Mouse (Mus musculus) liver, embryonic 14.5 days (tissue): ENCODE measurements at regions not wholly inside any gene's neighbourhood (a gene's known extent, or its start where the extent isn't known, plus 50 kb on each side); places are given as distances from the start of the nearest gene placed in this dataset.

ENCODE experiments used
- ATAC-seq: fragments of 200-750 bp; cut with Nextera tagmentation; 2 replicates; pipeline ENCODE4 v1.8.0; 2017; ENCODE audit warnings: moderate number of reproducible peaks, mild to moderate bottlenecking, moderate library complexity; ENCODE audit not compliant: insufficient read depth
- DNase-seq, 3 experiments: peaks; one replicate each; pipeline ENCODE4 v3.0.0-alpha.2; 2012 to 2013; ENCODE audit warnings: low read depth in 3 of 3, low spot score in 3 of 3
- H3K27ac ChIP-seq: fragments of 300-500 bp; sonication (generic); 2 replicates; pipeline ENCODE4 v1.5.1; 2014; ENCODE audit warnings: moderate library complexity, mild to moderate bottlenecking, control low read depth, inconsistent platforms
- H3K27me3 ChIP-seq: fragments of 300-500 bp; sonication (generic); 2 replicates; pipeline ENCODE4 v1.6.1; 2014; ENCODE audit warnings: mild to moderate bottlenecking, low read length, moderate library complexity; ENCODE audit not compliant: control insufficient read depth, insufficient read depth
- H3K36me3 ChIP-seq: fragments of 300-500 bp; sonication (generic); replicated peaks from 2 replicates; pipeline ENCODE4 v1.6.1; 2014; ENCODE audit warnings: low read depth; ENCODE audit not compliant: control insufficient read depth, insufficient read depth
- H3K4me1 ChIP-seq, 2 experiments: fragments of 200-500 bp in 1 of 2; fragments of 300-500 bp in 1 of 2; sonication (generic) in 1 of 2; replicated peaks; 2 replicates each; pipeline ENCODE4 v1.6.1; 2012 to 2014; ENCODE audit warnings: antibody characterized with exemption in 1 of 2, inconsistent platforms in 1 of 2, low read length in 1 of 2; ENCODE audit not compliant: control insufficient read depth in 2 of 2, insufficient read depth in 2 of 2
- H3K4me2 ChIP-seq: fragments of 300-500 bp; sonication (generic); 2 replicates; pipeline ENCODE4 v1.6.1; 2014; ENCODE audit warnings: low read depth, mild to moderate bottlenecking, control low read depth, moderate library complexity
- H3K4me3 ChIP-seq, 2 experiments: fragments of 200-500 bp in 1 of 2; fragments of 300-500 bp in 1 of 2; sonication (generic) in 1 of 2; 2 replicates each; pipeline ENCODE4 v1.5.1; 2012 to 2014; ENCODE audit warnings: low read depth in 2 of 2, low read length in 2 of 2, mild to moderate bottlenecking in 2 of 2, control low read depth in 1 of 2, inconsistent platforms in 1 of 2, moderate library complexity in 1 of 2; ENCODE audit not compliant: insufficient read depth in 1 of 2
- H3K9ac ChIP-seq: fragments of 300-500 bp; sonication (generic); replicated peaks from 2 replicates; pipeline ENCODE4 v1.6.1; 2014; ENCODE audit warnings: mild to moderate bottlenecking, control low read depth, moderate library complexity
- H3K9me3 ChIP-seq: fragments of 300-500 bp; sonication (generic); 2 replicates; pipeline ENCODE4 v1.6.1; 2016; ENCODE audit warnings: low read length, mixed read lengths; ENCODE audit not compliant: control insufficient read depth
- CTCF ChIP-seq: IDR thresholded peaks from 2 replicates; pipeline ENCODE4 v1.5.1; 2016; ENCODE audit warnings: antibody characterized with exemption, low read depth, control low read depth
- EP300 ChIP-seq: IDR thresholded peaks from 2 replicates; pipeline ENCODE4 v1.6.1; 2016; ENCODE audit warnings: antibody characterized with exemption, low read depth
- WGBS: fragments of 180-500 bp; shearing (Covaris S2); extraction: QIAGEN DNeasy Blood & Tissue Kit; methylation state at CpG from one replicate; pipeline ENCODE4 v1.1.7; 2014; ENCODE audit not compliant: insufficient replicate concordance; 5-methylcytosine and 5-hydroxymethylcytosine counted together

DNA sequence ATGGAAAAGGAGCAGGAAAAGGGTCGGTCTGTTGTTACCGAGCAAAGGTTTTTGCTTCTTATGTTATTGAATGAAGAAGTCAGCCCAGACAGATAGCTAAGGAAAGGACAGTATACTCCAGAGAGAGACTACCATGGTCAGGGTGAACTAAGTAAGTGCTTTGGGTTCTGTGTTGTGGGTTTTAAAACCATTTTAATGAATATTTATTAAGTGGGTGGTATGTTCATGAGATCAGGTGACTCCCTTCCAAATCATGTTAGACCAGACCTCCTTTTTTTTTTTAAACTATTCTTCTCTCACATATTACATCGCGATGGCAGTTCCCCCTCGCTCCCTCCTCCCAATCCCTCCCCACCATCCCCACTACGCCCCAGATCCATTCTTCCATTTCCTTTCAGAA, 67.3 kb upstream of the Bach2 start:
- H3K36me3 ChIP-seq, result no peaks in the 10 kb centered on the region
- H3K27me3 ChIP-seq, result no peaks in the 10 kb centered on the region
- peak overlapping the region; percentile 77 for H3K27ac ChIP-seq
- TF ChIP-seq CTCF (no peak), EP300 (no peak)
- H3K4me3 ChIP-seq, result peak overlapping the region; percentile 54 to 75; a peak in 3 of 4 replicates
- WGBS, result 34% methylated on average over 6 of the region's 6 CpGs
- ATAC-seq (peak; percentile 2; the same call in 1 of the 2 replicates), DNase-seq (no peak)
- peak overlapping the region; percentile 87 for H3K4me2 ChIP-seq
- no peaks in the 10 kb centered on the region for H3K9me3 ChIP-seq
- peak overlapping the region; percentile 69 for H3K9ac ChIP-seq
- H3K4me1 ChIP-seq, result peaks cover 45 to 48% of the 10 kb centered on the region in 2 experiments

DNA sequence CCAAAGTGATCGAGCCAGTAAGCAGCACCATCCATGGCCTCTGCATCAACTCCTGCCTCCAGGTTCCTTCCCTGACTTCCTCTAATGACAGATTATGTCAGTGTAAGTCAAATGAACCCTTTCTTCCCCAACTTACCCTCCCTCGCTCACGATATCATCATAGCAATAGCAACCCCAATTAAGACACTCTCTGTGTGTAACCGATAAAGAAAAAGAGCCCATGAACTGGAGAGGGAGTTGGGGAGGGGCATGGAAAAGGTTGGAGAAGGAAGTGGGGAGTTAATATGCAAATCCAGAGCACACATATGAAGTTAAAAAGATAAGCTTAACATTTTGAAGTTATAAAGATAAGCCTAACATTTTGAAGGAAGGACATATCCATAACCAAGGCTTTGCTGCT, 65.6 kb upstream of the Bach2 start:
- DNase-seq (peak; percentile 46 to 75 (median 65)), ATAC-seq (peak; percentile 49; the same call in 1 of the 2 replicates)
- Histone ChIP-seq H3K4me2 (peak overlapping the region; percentile 34), H3K9me3 (no peaks in the 10 kb centered on the region), H3K4me1 (peaks cover 59 to 60% of the 10 kb centered on the region in 2 experiments), H3K27ac (peak overlapping the region; percentile 56), H3K9ac (no peak overlapping the region), H3K36me3 (no peaks in the 10 kb centered on the region), H3K4me3 (no peak overlapping the region), H3K27me3 (no peaks in the 10 kb centered on the region)
- TF ChIP-seq CTCF (no peak), EP300 (peak; percentile 80)
- WGBS, result 26% methylated on average over 4 of the region's 4 CpGs

DNA sequence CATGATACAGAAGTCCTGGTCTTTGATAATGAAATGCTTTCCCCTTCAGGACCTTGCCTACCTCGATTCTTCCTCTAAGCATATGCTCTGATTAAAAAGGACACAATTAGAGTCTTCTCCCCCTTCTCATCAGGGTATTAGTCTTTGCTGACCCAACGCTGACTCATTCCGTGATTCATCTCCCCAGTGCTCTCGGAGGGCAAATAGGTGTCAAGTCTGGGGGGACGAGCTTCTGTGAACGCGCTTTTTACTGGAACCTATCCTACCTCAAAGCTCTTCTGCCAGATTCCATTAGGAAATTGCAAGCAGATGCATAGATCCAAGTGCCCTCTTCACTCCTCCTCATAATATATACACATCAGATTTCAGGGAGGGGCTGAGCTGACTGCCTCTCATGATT, 63.8 kb upstream of the Bach2 start:
- H3K9ac ChIP-seq, result no peak overlapping the region
- no peaks in the 10 kb centered on the region for H3K9me3 ChIP-seq
- 77% methylated on average over 7 of the region's 7 CpGs for WGBS
- no peak overlapping the region for H3K4me2 ChIP-seq
- no peak for TF ChIP-seq CTCF
- no peaks in the 10 kb centered on the region for H3K27me3 ChIP-seq
- DNase-seq (no peak), ATAC-seq (no peak)
- H3K27ac ChIP-seq, result no peak overlapping the region
- H3K4me1 ChIP-seq, result peaks cover 58 to 64% of the 10 kb centered on the region in 2 experiments
- H3K36me3 ChIP-seq, result no peaks in the 10 kb centered on the region
- H3K4me3 ChIP-seq, result no peak overlapping the region

DNA sequence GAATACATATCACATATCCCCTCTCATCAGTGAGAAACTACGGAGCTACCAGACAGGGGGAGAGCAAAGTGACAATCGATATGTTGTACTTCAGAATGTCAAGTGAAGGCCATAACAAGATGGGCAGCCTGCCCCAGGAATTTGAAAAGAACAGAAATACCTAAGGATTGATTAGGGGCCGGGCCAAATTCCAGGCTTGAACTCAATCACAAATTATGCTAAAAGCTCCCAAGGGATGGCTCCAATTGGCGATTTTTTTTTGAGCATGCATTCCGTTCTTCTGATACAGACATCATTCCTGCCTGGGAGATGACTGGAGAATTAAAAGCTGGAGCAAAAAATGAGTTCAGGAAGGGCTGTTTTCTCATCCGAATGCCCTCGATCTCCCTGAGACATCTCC, 63.4 kb upstream of the Bach2 start:
- Histone ChIP-seq H3K27me3 (no peaks in the 10 kb centered on the region), H3K4me3 (no peak overlapping the region), H3K9ac (no peak overlapping the region), H3K27ac (no peak overlapping the region), H3K4me2 (no peak overlapping the region), H3K4me1 (peaks cover 53 to 59% of the 10 kb centered on the region in 2 experiments), H3K9me3 (no peaks in the 10 kb centered on the region), H3K36me3 (no peaks in the 10 kb centered on the region)
- no peak for TF ChIP-seq CTCF
- no peak for TF ChIP-seq EP300
- 75% methylated on average over 7 of the region's 7 CpGs for WGBS
- DNase-seq (no peak), ATAC-seq (no peak)

DNA sequence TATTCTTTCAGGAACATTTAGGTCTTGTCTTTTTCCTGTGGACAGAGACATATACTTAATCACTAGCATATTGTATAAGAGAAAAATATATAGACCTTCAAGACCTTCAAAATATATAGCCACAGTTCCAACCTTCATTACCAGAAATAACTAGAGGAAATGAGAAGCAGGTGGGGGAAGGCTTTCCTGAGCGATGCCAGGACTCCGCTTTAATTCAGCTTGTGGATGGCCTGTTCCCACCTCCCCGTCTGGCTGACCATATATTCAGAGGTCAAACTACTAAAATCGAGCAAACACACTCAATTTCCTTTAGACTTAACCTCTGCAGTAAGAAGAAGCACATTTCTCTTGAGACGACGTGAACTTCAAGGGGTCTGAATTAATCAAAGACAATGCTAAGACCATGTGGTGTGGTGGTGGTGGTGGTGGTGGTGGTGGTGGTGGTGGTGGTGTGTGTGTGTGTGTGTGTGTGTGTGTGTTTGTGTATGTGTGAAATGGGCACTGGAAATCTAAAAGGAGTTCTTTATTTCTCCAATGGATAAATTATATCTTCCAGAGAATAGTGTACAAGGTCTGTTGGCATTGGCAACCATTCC, 62.7 kb upstream of the Bach2 start:
- Histone ChIP-seq H3K4me1 (peaks cover 48 to 52% of the 10 kb centered on the region in 2 experiments), H3K36me3 (no peaks in the 10 kb centered on the region), H3K4me3 (no peak overlapping the region), H3K9ac (no peak overlapping the region), H3K4me2 (no peak overlapping the region), H3K9me3 (no peaks in the 10 kb centered on the region), H3K27ac (no peak overlapping the region), H3K27me3 (no peaks in the 10 kb centered on the region)
- DNase-seq (no peak), ATAC-seq (no peak)
- TF ChIP-seq EP300 (no peak), CTCF (no peak)
- WGBS, result 76% methylated on average over 6 of the region's 6 CpGs
